Mouse (Mus musculus): ENCODE measurements around the gene Gstcd.

DNA sequence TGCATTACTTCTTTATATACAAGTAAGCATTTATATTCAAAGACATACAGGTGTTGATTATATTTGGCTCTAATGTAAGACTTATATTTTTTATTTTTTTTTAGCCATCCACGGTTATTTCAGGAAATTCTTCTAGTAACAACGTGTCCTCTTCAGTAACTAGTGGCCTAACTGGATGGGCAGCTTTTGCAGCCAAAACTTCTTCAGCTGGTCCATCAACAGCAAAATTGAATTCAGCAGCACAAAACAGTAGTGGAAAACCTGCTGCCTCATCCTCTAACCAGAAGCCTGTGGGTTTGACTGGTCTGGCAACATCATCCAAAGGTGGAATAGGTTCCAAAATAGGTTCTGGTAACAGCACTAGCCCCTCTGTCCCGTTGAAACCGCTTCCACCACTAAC lies 16.9 kb upstream of the Gstcd start:
- TF ChIP-seq MYOD1 (IDR thresholded peaks at IDR 0.05; ENCODE audit: control insufficient read depth, insufficient read length, low read depth) (no peak), CTCF (IDR thresholded peaks at IDR 0.05; ENCODE audit: control insufficient read depth, insufficient read depth, insufficient read length) (no peak), MAX (IDR thresholded peaks at IDR 0.05) (no peak), MYOG (IDR thresholded peaks at IDR 0.05; ENCODE audit: control insufficient read depth, extremely low read depth, insufficient read length) (no peak), FOSL1 (IDR thresholded peaks at IDR 0.05; ENCODE audit: insufficient read depth, low read length, poor library complexity, severe bottlenecking) (no peak)

Data from C2C12 (cell line).